Mouse (Mus musculus): ENCODE measurements around the gene Slc22a16.
A peak's percentile ranks its signal among the peaks of the same experiment; 100 is the strongest.
"Not testable (repeated sequence)": the region's sequence is repeated elsewhere in the genome, so short reads cannot be mapped to it uniquely, and the experiment has no call there.

The Slc22a16 gene

GRCm38 (mm10) chr10:40570036-40570435, at the start of gene Slc22a16:
Gene Slc22a16 (plus strand): TSS chr10:40570336.
- DNase-seq (ENCODE audit: low read depth), result no peak

GRCm38 (mm10) chr10:40521579-40521978, 48.6 kb upstream of the Slc22a16 start:
- DNase-seq (ENCODE audit: low read depth), result no peak

GRCm38 (mm10) chr10:40523312-40523975, 46.7 kb upstream of the Slc22a16 start:
- DNase-seq (ENCODE audit: low read depth), result no peak

GRCm38 (mm10) chr10:40524032-40524806, 45.9 kb upstream of the Slc22a16 start:
- no peak for DNase-seq (ENCODE audit: low read depth)

GRCm38 (mm10) chr10:40524991-40525390, 45.1 kb upstream of the Slc22a16 start:
- peak; percentile 91 for DNase-seq (ENCODE audit: low read depth)

GRCm38 (mm10) chr10:40525616-40526155, 44.5 kb upstream of the Slc22a16 start:
- DNase-seq (ENCODE audit: low read depth), result peak; percentile 35

- peak; percentile 20 for DNase-seq (ENCODE audit: low read depth)
Observed at GRCm38 (mm10) chr10:40526301-40526761, 43.8 kb upstream of the Slc22a16 start.

- DNase-seq (ENCODE audit: low read depth), result no peak
Observed at GRCm38 (mm10) chr10:40526986-40527385, 43.1 kb upstream of the Slc22a16 start.

- peak; percentile 73 for DNase-seq (ENCODE audit: low read depth)
Observed at GRCm38 (mm10) chr10:40527573-40527972, 42.6 kb upstream of the Slc22a16 start.

- DNase-seq (ENCODE audit: low read depth), result no peak
Observed at GRCm38 (mm10) chr10:40528668-40529067, 41.5 kb upstream of the Slc22a16 start.

GRCm38 (mm10) chr10:40529617-40530016, 40.5 kb upstream of the Slc22a16 start:
- DNase-seq (ENCODE audit: low read depth), result peak; percentile 83

GRCm38 (mm10) chr10:40530661-40531060, 39.5 kb upstream of the Slc22a16 start:
- no peak for DNase-seq (ENCODE audit: low read depth)

GRCm38 (mm10) chr10:40532586-40532985, 37.5 kb upstream of the Slc22a16 start:
- DNase-seq (ENCODE audit: low read depth), result not testable (repeated sequence)

- no peak for DNase-seq (ENCODE audit: low read depth)
Observed at GRCm38 (mm10) chr10:40541351-40541750, 28.8 kb upstream of the Slc22a16 start.

GRCm38 (mm10) chr10:40549317-40549716, 20.8 kb upstream of the Slc22a16 start:
- no peak for DNase-seq (ENCODE audit: low read depth)

- DNase-seq (ENCODE audit: low read depth), result no peak
Observed at GRCm38 (mm10) chr10:40551801-40552200, 18.3 kb upstream of the Slc22a16 start.

GRCm38 (mm10) chr10:40565695-40566094, 4.4 kb upstream of the Slc22a16 start:
- not testable (repeated sequence) for DNase-seq (ENCODE audit: low read depth)

GRCm38 (mm10) chr10:40575912-40576634, 5.9 kb downstream of the Slc22a16 start:
- DNase-seq (ENCODE audit: low read depth), result no peak

GRCm38 (mm10) chr10:40583584-40584255, 13.6 kb downstream of the Slc22a16 start:
- peak; percentile 54 for DNase-seq (ENCODE audit: low read depth)

GRCm38 (mm10) chr10:40592186-40592585, 22.1 kb downstream of the Slc22a16 start:
- no peak for DNase-seq (ENCODE audit: low read depth)

GRCm38 (mm10) chr10:40597177-40597576, 27.0 kb downstream of the Slc22a16 start:
- no peak for DNase-seq (ENCODE audit: low read depth)

Measured in induced T-regulatory cell, adult 2 months (primary cell).